Mouse (Mus musculus): ENCODE results near the gene Dnajb14. TPM values are rescaled to one million over a fixed set of nuclear protein-coding genes. Genes with fewer than 3 reads are reported as not detected.
"Not testable (repeated sequence)": the region's sequence is repeated elsewhere in the genome, so short reads cannot be mapped to it uniquely, and the experiment has no call there.

Gene Dnajb14
- total RNA-seq, 2 experiments from 2014 or later, result 6.1 to 7.8 TPM

DNA sequence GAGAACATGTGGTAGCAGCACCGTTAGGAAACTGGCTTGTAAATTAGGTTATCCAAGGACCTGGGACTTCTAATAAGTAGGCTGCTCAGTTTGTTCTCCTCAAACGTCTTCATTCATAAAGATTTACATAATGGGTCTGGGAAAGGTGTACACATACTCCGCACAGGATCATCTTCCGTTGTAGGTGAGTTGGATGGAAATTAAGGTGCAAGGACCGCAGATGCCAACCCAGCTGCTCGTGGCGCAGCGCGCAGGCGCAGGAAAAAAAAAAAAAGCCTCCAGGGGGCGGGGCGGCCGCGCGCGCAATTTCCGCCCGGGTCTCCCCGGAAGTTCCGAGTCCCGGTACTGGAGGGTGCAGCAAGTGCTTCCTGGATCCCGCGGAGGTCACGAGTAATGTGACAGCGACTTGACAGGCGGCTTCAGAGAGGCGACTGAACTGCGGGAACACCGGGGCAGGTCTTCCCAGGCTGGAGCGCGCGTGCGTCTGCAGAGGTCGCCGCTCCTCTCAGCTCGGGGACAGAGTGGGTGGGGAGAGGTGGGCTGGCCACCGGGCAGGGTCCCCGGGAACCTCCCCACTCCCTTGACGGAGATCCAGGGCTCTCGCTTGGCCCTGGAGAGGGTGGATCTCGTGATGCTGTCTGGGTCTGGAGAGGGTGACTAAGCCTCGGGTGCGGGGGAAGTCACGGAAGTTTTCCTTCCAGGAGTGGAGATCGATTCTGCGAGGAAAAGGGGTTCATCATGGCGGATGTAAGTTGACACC is 50.9 kb downstream of the Dnajb14 start, which contains the start of gene Lamtor3:
Lamtor3 (plus strand) TSS at position 335 of the 760 bp plus-strand sequence.
- DNase-seq, result peak; percentile 92

DNA sequence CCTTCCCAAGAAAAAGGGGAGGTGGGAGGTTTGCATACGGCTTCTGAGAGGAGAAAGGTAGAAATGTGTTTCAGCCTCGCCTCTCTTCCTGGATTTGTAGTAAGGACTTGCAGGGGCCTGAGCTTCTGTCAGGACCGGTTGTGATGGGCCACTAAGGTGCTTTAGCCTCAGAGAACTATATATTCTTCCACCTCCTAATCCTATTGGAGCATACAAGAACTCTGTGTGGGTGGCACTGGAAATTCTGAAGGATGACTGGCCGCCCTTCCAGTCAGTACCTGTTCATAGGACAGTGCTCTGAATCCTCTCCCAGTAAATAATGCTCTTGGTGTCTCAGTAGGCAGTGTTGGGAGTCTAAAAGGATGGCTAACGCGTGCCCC is 51.4 kb downstream of the Dnajb14 start:
- DNase-seq, result no peak

DNA sequence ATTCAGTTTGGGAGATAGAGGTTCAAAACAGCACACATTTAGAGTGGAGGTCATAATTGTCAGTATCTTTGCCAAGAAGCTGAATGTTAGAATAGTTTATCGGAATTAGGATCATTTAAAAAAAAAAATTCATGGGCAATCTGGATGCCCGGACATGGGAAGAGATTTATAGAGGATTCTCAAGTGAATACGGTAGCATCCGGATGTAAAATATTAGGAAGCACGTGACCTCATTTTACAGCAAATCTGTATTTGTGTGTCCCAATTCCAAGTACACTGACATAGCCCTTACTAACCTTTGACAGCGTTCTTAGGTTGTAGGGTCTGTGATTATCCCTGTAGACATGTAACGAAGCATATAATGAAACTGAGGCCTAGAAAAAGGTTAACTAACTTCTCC is 51.9 kb downstream of the Dnajb14 start:
- DNase-seq, result no peak

DNA sequence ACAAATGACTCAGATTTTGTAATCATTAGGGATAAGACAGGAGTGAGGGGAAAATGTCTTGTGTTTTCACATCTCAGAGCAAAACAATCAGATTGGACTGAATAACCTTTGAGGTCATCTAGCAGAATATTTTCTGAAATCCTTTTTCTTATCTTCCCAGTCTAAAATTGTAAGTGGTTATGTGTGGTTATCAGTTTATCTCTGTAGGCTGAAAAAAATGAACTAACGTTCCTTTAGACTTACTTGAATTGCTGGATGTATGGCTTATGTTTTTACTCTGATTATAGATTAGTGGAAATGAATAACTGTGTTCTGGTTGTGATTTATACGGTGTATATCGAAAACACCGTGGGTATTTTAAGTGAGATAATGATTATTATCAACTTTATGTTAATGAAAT is 53.1 kb downstream of the Dnajb14 start:
- no peak for DNase-seq

DNA sequence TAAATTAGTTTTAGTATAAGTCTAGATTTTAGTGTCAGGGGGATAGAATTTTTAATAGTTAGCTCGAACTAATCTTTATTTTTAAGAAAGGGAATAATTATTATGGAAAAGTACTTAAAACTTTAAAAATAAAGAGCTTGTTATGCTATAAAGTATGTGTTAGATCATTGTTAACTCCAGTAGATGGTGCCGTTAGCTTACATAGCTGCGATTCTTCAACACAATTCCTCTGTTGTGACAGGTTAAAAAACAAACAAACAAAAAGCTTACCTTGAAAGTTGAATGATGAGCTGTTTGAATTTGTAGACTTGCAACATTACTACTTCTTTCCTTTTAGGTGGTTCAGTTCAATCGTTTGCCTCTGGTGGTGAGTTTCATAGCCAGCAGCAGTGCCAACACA is 59.5 kb downstream of the Dnajb14 start:
- no peak for DNase-seq

DNA sequence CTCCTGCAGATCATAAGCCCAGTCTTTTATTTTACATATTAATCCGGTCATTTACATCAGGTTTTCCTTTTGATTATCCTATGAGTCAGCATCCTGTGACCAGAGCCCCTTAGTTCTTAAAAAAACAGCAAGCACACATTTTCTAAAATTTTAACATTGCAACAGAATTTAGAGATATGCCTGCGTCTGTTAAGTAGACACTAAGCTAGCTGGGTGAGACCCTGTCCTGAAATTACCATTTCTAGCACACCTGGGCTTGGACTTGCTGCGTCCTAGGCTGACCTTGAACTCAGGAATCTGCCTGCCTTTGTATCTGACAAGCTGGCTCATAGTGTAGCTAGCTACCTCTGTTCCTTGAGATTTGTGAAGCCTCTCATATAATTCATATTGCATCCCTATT is 62.5 kb downstream of the Dnajb14 start:
- DNase-seq, result no peak

DNA sequence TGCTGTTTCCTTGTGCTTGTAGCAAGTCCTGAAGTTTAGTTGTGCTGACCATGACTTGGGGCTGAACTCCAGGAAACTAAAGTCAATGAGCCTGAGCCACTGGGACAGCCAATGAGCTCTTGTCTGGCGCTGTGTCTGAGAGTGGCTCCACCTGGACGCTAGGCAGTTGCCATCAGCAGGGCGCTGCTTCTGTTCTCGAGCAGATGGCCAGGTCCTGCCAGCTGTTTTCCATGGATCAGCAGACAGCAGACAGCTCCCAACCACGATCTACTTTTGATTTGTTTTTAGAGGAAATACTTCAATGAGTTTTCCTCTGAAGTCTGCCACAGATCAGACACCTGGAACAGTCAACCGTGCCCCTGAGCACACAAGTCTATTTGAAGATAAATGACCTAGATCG is 65.3 kb downstream of the Dnajb14 start:
- no peak for DNase-seq

DNA sequence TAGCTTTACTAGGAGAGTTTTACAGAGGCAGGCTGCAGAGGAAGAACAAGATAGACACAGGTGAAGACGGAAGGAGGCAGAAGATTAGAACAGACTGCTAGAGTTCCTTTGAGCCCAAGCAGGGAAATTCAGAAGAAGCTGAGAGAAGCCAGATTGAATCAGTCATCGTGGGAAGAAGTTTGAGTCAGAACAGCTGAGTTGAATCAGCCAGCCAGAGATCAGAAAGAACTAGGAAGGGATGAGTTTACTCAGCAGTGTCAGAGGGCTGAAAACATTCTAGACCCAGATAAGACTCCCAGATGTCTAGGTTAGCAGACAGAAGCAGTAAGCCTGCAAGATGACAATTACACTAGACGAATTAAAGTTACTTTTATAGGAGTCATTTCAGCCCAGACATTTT is 66.5 kb downstream of the Dnajb14 start:
- no peak for DNase-seq

DNA sequence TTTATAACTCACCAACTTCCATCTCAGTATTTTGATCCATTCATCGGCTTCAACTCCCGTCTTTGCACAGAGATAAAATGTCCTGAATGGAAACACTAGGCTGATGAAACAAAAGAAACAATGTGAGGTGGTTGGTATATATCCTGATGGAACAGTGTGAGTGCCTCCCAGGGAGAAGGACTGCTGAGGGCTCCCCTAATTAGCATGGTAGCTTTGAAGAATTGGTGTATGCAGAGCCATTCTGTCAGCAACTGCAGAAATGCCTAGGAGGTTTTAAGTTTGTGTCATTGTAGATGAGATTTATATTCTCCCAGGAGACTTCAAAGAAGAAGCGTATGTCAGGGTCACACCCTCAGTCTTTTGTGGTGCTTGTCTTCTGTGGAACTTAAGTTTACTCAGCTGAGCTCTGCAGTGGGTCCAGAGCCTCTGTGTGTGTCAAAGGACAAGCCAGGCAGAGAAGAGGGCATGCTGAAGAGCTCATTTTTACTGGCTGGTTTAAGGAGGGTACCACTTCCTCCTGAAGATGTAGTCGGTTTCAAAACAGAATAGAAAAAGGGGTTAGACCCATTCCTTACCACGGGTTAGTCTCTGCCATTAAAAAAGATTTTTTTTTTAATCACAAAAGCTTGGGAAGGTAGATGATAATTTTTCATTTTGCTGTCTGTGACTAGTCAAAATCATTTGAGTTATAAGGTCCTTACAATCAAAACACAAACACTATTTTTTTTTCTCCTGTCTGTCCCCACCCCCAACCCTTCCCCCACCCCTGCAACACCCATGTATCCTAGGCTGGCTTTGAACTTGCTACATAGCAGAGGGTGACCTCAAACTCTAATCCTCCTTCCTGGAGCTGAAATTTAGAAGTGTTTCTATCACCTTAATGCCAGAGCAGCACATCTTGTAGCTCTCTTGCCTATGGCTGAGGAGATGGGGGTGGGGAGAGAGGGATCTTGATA is 68.4 kb downstream of the Dnajb14 start:
- DNase-seq, result no peak

DNA sequence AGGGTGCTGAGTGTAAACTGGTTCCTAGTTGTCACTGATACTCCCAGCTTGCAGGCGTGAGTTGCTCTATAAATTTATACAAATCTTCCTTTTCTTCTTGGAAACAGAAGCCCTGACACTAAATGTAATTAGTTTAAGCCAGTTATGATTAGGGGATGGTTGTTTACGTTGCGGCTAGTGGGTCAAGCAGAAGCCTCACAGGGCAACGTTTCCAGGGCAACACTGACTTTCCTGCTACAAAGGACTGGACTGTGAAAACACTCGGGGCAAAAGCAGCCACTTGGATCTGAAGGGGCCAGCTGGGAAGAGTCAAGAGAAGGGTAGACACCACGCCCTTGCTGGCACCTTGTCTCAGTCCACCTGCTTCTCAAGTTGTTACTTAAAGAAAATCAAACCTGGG is 69.1 kb downstream of the Dnajb14 start:
- DNase-seq, result no peak

DNA sequence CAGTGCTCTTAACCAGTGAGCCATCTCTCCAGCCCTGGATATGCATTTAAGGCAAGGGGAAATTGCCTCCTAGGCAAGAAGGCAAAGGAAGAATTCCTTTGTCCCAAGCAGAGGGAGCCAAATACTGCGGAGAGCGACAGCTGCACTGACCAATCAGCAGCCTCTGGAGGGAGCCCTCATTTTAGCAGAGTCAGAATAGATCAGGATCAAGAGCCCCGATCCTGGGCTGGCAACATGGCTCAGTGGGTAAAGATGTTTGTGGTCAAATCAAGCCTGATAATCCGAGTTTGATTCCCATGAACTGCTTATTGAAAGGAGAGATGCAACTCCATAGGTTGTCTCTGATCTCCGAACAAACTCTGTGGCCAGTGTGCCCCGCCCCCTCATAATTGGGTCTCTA is 71.1 kb downstream of the Dnajb14 start:
- DNase-seq, result peak; percentile 23

DNA sequence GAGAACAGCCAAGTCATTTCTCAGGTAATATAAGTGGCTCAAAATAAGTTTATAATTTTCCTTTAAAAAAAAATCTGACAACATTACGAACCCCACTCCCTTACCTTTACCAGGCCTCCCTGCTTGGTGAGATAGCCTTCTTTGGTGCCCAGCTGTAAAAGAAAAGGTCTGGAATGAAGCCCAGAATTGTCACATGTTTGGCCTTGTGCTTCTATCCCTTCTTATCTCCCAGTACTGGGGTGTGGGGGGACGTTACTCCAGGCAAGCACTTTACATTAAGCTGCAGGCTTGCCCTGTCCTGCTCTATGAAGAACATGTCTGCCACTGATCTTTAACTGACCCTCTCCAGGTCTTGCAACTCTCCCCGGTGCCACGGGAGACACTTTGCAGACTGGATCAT is 73.3 kb downstream of the Dnajb14 start:
- no peak for DNase-seq

DNA sequence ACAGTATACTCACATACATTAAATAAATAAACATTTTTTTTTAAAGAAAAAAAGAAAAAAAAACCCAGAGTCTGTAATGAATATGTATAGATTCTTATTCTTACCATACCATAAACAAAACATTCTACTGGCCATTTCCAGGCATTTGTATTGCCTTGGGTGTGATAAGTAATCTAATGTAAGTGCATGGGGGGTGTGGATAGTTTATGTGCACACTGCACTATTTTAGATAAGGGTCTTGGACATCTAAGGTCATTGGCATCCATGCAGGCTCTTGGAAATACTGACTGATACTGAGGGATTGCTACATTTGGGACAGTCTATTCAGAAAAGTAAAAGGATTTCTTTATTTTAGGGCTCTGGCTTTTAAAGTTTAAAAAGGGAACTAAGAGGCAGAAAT is 74.1 kb downstream of the Dnajb14 start:
- DNase-seq, result no peak

DNA sequence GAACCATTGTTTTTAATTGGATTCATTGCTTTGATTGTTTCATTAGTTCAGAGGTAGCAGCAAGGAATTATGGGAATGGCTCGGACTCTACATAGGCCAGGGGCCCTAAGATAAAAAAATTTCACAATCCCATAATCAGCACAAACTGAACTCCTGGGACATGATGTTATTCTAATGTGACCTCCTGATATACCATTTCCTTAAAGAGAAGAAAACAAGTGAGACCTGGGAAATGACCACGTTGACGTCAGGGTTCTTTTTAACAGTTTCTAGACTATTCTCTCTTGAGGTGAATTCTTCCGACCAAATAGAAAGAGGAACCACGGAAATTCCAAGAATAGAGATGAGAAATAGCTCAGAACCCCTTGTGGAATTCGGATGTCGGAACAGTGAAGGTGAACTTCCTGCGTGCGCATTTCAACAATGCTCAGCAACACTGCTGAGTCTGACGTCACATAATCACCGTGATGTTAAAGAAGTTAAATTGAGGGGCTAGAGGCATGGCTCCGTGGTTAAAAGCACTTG is 74.7 kb downstream of the Dnajb14 start:
- DNase-seq, result no peak

DNA sequence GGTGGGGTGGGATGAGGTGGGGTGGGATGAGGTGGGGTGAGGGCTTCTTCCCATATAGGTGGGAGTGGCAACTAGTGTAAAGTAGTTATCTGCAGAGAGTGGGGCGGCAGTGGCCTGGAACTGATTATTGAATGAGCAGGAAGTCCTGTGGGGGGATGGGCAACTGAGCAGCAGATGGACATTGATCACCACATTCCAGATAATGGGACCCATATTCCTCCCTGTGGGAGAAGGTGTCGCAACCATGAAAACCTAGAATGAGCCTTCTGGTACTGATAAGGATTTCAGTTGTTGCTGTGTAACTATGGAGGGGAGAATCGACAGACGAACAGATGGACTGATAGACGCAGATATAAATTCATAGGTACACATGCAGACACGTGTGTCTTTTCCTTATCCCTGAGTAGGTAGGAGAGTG is 76.3 kb downstream of the Dnajb14 start:
- no peak for DNase-seq

DNA sequence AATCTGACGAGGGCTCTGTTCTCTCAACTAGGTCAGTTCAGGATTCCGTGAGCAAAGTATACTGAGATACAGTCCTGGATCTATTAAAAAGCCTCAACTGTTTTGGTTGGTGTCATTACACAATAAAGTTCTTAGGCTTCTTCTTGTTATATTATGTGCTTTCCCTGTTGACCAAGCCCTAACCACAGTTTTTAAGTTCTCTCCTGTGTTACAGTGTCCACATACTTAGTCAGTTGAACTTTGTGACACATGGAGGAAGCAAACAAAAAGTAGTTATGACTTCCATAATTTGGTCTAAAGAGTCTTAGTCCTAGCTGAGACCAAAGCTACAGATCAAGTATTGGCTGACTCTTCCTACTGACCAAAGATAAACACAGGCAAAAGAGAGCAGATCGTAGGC is 79.4 kb downstream of the Dnajb14 start:
- no peak for DNase-seq

DNA sequence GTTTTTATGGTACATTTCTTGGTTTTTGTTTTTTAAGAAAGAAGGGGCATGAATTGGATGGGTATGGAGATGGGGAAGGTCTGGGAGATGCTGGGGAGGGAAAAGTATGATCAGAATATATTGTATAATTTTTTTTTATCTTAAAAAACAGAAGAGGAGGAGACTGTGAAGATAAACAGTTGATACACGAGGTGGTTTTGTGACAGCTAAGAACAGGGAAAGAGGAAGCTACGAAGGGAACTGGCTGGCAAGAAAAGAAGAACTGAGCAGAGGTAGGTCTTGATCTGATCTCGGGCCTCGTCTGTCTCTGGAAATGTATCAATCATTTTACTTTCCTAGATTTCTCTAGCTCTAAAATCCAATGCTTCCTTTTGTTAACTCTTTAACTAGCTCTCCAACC is 80.0 kb downstream of the Dnajb14 start:
- DNase-seq, result no peak

DNA sequence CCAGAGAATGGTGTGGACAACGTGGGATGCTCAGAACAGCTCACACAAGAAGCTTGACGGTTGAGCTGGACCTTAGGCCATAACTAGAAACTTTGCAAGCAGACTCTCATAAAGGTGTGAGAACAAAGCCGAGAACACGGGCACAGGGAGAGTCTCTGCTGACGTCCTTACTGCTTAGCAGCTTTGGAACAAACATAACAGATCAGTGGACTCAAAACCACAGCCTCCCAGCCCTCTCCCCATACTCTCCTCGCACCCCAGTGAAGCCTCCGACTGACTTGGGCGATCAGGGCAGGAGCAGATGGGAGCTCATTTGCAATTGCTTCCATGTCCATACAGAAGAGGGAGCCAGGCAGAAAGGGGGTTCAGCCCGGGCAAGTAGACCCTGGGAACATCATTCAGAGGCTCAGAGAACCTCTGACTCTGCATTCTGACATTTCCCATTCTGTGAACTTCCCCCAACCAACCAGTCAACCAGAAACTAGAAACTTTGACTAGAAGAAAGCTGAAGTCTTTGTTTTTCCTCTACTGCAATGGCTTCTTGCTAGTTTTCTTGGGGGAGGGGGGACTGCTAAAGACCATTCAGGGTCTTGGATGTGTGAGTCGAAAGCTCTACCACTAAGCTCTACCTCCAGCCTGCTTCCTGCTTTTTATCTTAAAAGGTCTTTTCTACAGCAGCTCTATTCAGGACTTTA is 82.9 kb downstream of the Dnajb14 start:
- DNase-seq, result no peak

DNA sequence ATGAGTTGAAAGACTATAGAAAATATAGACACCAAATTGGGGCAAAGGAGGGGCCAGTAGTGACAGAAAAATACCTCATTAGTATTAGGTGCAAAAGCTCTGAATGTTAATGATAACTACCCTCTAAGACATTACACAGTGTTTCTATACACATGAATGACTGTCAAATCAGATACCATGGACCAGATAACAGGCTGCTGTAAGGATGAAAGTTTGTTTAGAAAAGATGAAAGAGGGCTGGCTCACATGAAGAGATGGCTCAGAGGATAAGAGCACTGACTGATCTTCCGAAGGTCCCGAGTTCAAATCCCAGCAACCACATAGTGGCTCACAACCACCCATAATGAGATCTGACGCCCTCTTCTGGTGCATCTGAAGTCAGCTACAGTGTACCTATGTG is 83.8 kb downstream of the Dnajb14 start:
- DNase-seq, result not testable (repeated sequence)

DNA sequence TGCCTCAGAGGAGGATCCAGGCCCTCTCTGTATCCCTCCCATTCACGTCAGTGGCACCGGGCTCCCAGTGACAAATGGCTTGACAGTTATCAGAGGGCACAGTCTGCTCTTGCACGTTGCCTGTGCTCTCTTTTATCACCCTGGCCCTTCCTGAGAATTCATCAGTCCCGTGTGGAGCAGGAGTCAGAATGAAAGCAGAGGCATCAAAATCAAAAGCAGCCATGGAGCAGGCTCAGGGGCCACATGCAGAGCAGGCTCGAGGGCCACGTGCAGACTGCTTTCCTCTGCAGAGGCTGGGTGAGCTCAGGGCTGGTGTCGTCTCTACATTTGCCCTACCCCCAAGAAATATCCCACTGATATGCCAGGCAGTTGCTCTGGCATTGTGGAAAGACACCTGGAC is 84.3 kb downstream of the Dnajb14 start:
- no peak for DNase-seq

DNA sequence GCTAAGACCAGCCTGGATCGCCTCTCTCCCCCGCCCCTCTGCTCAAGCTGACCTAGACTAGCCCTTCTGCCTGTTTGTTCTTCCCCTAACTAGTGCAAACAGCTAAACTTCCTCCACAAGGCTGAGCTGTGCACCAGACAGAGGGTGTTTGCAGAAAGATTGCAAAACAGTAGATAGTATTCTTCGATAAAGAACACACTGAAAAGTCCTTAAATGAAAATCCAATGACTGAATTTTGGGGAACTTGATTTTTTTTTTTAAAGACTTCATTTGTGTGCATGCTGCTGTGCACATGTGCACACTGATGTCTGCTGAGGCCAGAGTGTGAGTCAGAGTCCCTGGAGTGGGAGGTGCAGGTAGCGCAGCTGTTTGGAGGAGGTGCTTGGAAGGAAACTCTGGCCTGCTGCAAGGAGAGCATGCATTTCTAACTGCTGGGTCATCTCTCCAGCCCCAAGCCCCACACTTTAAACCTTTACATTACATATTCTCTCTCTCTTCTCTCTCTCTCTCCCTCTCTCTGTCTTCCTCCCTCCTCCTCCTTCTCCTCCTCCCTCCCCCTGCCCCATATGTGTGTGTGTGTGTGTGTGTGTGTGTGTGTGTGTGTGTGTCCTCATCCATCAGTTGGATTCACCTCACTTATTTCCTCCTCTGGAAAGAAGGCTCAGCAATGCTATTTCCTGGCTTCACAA is 84.9 kb downstream of the Dnajb14 start:
- DNase-seq, result peak; percentile 35
